Mouse (Mus musculus) hematopoietic stem cell, adult 5-6 weeks (primary cell): ENCODE measurements around the gene Kat6b. TPM values are rescaled to one million over a fixed set of nuclear protein-coding genes. Genes with fewer than 3 reads are reported as not detected.

Experiments used
- ATAC-seq, 2 experiments: fragments of 125-278 bp in 1 of 2; replicated peaks in 1 of 2; 2 replicates each; pipeline ENCODE4 v1.8.0; 2016 to 2017; ENCODE audit warnings: inconsistent platforms in 2 of 2, mild to moderate bottlenecking in 2 of 2, moderate number of reproducible peaks in 2 of 2, low read depth in 1 of 2, moderate TSS enrichment in 1 of 2; ENCODE audit not compliant: low FRiP score in 2 of 2, poor library complexity in 2 of 2, severe bottlenecking in 2 of 2, insufficient read depth in 1 of 2, low TSS enrichment in 1 of 2
- total RNA-seq: library from RNA; stranded (forward); fragments of 172-1452, 232-1000 nt; gene quantifications from 2 replicates; pipeline ENCODE4 v1.2.3, GENCODE M21; 2017

Kat6b gene
- total RNA-seq: 22.0 and 31.5 TPM in 2 replicates

GRCm38 (mm10) chr14:21481231-21481630 is at the start of gene Kat6b:
TSS of gene Kat6b (plus strand) at chr14:21481434.
- ATAC-seq: no peak

GRCm38 (mm10) chr14:21433415-21433814 is 47.8 kb upstream of the Kat6b start:
- ATAC-seq: peak in 1 of 2 experiments; percentile 64; a peak in 1 of 4 replicates

- ATAC-seq: peak in 1 of 2 experiments; percentile 48; a peak in 1 of 4 replicates
Observed at GRCm38 (mm10) chr14:21433995-21434394, 47.2 kb upstream of the Kat6b start.

DNA sequence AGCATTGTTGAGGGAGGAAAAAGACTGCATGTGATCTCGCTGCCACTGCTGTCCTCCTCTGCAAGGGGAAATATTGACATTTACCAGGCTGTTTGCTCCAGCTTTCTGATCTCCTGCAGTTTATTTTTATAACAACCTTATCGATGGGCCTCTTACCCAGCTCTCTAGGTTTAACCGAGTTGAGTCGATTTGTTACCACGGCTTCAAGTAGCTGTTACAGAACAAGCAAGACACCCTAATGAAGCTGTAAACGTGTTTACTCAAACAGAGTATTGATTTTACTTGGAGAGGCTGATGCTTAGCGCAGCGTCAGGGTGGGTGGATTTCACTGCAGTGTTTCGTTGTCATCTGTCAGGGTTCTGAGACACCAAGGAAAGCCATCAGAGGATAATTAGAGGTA is 46.5 kb upstream of the Kat6b start:
- no peak for ATAC-seq

GRCm38 (mm10) chr14:21439785-21440184 is 41.4 kb upstream of the Kat6b start:
- ATAC-seq: peak in 1 of 2 experiments; percentile 62; a peak in 2 of 4 replicates

- ATAC-seq: no peak
Observed at GRCm38 (mm10) chr14:21440526-21440925, 40.7 kb upstream of the Kat6b start.

DNA sequence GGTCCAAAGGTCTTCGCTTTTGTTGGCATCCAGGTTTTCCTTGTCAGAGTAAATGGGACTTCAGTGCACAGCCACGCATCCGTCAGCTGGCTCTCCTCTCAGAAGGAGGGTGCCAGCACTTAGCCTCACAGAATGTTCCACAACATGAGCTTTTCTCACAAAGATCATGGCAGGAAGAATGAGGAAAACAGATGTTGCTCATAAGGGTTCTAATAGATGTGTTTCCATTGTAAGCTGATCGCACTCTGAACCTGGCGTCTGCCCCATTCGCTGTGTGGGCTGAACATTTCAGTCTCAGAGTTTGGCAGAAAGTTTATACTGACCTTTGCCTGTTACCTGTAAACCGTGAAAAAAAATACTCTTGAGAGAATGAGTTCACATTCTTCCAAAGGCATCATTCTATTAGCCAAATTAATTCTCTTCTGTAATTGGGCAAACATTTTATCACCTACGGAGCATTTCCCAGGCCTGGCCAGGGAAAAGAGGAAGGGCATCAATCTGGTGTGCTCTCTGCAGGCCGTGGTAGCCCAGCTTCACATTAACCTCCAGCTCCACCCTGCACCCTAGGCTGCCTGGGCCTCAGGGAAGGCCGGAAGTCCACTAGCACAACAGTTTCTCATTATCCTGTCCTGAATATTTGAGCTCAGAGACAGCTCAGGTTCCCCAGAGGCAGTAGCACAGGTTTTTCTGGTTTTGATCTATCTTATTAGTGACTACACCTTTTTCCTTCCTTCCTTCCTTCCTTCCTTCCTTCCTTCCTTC is 39.3 kb upstream of the Kat6b start:
- no peak for ATAC-seq

- no peak for ATAC-seq
Observed at GRCm38 (mm10) chr14:21452581-21452980, 28.7 kb upstream of the Kat6b start.

DNA sequence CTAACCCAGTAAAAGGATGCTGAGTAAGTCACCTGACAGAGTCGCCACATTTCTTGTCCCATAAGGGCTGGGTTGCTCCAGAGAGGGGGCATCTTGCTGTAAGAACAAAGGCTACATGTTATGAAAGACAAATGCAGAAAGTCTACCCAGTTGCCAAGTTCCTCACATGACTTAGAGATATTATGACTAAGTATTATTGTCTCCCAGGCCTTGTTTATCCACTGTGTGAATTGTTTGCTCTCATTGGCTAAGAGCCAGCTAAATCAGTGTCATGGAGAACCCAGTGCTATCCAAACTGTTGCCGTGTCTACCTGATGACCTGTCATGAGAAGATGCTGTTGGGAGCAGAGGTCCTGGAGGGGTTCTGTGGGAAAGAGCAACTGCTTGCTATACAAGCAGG is 27.3 kb upstream of the Kat6b start:
- no peak for ATAC-seq

GRCm38 (mm10) chr14:21455654-21456350 is 25.4 kb upstream of the Kat6b start:
- no peak for ATAC-seq

DNA sequence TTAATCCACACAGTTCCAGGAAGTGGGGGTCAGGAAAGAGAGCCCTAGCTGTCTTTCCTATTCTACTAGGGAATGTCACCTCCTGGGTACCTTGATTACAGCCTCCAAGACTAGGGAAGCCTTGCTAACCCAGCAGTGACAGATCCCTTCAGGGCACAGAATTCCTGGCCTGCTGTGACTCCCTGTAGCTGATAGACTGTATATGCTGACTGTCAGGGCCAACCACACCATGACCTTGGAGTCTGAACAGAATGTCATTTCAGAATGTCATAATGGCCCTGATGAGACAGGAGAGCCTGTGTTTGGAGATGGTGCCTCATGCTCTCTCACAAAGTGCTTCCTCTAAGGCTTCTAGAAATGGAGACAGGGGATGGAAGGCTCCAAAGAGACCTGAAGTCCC is 24.7 kb upstream of the Kat6b start:
- no peak for ATAC-seq

DNA sequence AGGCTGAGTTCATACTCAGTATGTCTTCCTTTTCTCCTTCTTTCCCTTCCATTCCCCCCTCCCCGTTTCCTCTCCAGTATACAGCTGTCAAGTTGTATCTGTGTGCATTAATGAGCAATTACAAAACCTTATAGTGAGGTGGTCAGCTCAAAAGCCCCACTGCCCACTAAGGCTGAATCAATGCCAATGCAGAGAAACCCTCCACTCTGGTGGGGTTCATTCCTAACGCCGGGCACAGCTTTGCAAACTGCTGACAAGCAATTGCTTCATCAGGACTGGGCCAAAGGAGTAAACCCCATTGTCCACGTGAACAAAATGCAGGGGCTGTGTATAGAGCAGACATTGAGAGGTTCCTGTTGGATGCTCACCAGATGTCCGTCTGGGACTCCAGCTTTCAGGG is 23.4 kb upstream of the Kat6b start:
- no peak for ATAC-seq

DNA sequence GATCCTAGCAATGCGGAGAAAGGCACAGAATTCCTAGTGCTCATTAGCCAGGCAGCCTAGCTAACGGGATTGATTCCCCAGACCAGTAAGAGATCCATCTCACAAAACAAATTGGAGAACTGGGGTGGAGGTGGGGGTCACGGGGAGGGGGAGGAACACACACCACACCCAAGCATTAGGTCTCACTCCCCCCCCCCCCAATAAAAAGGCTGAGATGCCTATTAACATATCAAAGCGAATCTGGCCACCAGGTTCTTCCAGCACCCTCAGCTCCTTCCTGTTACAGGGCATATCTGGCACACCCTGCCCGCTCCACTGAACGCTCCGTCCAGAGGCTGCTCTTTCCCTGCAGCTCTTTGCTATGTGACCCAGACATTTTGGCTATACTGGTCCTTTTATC is 22.5 kb upstream of the Kat6b start:
- no peak for ATAC-seq

- no peak for ATAC-seq
Observed at GRCm38 (mm10) chr14:21459163-21459562, 22.1 kb upstream of the Kat6b start.

DNA sequence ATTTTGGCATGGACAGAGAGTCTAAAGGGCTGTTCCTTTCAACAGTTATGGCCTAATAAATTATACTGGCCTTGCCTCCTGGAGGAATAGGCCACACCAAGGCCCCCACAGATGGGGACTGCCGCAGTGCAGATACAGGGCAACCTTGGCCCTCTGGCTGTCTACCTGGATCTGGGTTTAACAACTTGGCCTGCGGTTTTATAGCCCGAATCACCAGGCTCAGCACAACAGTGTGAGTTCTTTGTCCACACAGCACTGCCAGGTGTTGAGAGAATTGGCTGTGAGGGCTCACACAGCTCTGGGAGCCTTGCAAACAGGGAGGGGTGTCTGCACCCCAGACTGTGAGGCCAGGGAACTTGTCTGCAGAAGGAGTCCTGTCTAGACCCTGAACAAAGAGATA is 18.8 kb upstream of the Kat6b start:
- no peak for ATAC-seq

DNA sequence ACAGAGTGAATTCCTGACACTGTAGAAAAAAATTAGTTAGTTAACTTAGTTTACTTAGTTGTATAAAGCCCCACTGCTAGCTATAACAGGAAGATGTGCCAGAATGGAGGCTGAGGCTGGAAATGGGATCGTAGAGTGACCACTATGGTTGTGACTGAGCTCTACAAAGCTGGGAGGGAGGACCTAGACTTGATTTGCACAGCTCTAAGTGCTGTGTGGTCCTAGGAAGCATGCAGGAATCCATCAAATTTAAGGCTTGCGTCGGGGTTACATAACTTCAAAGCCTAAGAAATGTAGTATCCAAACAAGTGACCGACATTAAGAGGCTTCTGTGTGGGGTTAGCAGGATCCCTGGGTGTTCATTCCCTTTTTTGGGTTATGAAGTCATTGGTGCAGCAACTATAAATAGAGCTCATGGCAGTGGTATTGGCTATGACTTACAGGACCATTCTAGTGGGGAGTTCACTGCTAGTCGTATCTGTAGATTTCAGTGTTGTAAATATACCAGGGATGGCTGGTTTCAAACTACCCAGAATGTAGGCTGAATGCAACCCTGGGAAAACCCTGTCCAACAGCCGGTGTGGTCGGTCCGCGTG is 18.0 kb upstream of the Kat6b start:
- ATAC-seq: no peak

DNA sequence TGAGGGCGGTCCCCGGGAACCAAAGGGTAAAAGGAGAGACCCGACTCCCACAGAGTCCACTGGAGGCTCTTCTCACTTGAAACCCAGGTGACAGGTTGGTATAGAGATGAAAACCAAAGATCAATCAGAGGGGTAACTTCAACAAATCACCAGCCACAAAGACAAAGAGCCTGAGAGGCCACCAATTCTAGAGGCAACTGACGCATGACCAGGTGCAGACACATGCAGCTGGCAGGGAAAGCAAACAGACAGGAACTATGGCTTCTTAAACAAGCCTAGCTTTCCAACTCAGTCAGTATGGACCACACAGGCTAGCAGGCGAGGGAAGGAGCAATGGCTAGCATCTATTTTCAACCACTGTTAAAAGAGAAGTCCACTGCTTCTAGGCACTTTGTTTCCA is 10.8 kb upstream of the Kat6b start:
- no peak for ATAC-seq

GRCm38 (mm10) chr14:21471975-21472374 is 9.3 kb upstream of the Kat6b start:
- no peak for ATAC-seq
